Mouse (Mus musculus) heart, postnatal 10 days (tissue): ENCODE results near the gene Mapk8. TPM values are rescaled to one million over a fixed set of nuclear protein-coding genes. Genes with fewer than 3 reads are reported as not detected.

ENCODE experiments used
- DNase-seq, 2 experiments: peaks; one replicate each; pipeline ENCODE4 v3.0.0; 2021
- intact Hi-C: fragments of 180-260 bp; cut with DNase I; formaldehyde crosslinking; loops from one replicate; pipeline ENCODE4 v1.15.1; 2025
- total RNA-seq, 2 experiments: library from RNA; stranded (reverse); gene quantifications; 2 replicates each; pipeline ENCODE4 v1.2.3; 2021

The Mapk8 gene
- total RNA-seq, 2 experiments from 2014 or later = 44.1 to 45.1 TPM

DNA sequence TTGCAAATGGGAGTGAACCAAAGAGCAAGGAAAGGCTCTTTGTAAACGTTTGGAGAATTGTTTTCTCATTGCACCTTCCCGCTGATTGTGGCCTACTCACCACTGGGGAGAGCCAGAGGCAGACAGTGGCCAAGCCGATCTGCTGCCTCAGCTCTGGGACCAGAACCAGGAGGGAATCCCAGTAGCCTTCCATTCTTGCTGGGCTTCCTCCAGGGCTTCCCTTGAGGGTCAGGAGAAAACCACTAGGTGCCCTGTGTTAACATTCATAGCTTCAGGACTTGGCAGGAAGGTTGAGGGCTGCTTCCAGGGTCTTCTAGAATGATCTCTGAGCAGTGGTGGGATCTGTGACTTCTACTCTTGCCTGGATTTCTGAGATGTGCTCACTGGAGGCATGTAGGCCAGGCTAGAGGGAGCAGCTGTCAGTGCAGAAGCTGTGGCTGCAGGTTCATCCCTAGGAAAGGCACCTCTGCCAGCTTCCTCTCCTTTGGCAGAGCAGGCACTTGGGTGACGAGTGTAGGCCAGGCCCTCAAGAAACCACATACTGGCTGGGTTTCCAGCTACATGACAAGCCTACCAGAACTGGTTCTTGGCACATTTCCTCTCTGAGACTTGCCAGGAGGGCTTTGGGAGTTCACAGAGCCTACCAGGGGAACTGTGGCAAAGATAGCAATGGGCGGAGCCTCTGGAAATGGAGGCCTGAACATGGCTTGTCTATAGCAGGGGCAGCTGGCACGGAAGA, 94.8 kb downstream of the Mapk8 start:
- intact Hi-C loops = no loop called here
- no peak for DNase-seq

DNA sequence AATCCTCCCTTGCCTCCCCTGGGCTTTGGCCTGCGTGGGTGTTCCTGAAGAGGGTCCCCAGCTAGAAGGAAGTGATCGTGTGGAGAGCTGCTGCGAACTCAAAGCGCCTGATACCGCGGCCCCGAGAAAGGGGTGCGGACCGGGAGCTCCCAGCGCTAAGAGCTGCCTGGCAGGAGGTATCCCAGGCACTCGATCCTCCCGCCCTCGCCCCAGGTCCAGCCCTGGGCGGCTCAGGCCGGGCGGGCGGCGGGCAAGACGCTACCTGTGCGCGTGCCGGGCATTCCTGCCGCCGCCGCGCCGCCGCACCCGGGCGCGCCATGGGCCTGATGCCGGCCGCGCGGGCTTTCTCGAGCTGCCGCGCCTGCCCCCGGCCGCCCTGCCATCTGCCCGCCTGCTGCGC, 95.9 kb downstream of the Mapk8 start:
- intact Hi-C loops = no loop called here
- DNase-seq = no peak

DNA sequence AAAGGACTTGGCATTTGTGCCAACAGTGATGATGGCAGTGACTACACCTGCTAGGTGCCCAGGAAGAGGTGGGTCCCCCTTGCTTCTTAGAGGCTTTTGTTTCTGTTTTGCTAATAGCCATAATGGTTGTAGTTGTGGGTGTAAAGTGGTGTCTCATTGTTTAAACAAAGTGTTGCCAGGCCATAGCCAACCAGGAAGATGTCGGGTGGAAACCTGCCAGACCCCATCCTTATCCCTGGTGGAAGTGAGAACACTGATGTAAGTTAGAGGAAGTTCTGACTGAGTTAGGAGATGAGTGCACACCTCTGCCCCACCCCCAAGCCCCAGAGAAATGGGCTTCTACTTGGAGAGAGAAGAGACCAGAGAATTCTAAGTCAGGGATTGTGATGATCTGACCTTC, 98.8 kb downstream of the Mapk8 start:
- intact Hi-C loops = no loop called here
- DNase-seq = no peak

GRCm38 (mm10) chr14:33347738-33348137, 99.2 kb downstream of the Mapk8 start:
- intact Hi-C loops = no loop called here
- DNase-seq = peak; percentile 56 to 61

DNA sequence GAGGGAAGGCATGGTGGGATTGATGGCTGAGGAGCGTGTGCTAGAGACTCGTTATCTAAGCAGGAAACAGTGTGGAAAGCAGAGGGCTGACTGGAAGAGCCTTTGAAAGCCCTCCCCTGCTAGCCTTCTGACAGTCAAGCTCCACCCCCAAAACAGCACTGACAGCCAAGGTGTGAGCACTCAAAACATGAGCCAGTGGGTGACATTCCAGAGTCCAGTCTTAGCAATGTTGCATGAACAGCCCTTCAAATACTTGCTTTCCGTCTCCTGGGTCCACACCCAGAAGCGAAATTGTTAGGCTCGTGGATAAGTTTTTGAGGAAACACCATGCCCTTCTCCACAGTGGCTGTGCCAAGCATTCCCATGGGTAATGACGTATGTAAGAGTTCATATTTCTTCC, 100.4 kb downstream of the Mapk8 start:
- DNase-seq = no peak
- intact Hi-C loops = no loop called here

- no peak for DNase-seq
- intact Hi-C loops = no loop called here
Observed at GRCm38 (mm10) chr14:33343131-33343725, 103.7 kb downstream of the Mapk8 start.

DNA sequence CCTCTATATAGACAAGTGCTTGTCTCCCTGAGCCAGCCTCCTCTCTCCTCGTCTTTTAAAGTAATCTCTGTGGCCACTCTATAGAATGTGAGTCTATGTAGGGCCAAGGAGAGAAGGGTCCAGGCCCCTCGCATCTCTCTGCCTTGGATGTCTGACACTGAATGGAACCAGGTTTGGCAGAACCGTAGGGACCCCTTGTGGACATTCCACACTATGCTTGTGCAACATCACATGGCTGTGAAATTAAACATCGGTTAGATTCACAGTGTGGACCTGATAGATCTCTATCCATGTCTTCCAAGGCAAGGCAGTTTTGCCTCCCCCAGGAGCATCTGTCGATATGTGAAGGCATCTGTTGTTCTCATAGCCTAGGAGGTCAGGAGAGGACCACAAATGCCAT, 108.3 kb downstream of the Mapk8 start:
- intact Hi-C loops = no loop called here
- no peak for DNase-seq

DNA sequence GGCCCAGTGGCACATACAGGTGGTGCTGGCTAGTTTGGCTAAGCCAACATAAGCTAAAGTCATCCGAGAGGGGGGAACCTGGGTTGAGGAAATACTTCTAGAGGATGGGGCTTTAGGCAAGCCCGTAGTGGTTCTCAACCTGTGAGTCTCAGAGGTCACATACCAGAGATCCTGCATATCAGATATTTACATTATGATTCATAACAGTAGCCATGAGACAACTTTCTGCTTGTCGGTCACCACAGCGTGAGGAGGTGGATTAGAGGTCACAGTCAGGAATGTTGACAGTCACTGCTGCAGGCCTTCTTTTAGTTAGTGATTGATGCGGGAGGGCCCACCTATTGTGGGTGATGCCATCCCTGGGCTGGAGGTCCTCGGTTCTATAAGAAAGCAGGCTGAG, 111.2 kb downstream of the Mapk8 start:
- intact Hi-C loops = no loop called here
- no peak for DNase-seq

DNA sequence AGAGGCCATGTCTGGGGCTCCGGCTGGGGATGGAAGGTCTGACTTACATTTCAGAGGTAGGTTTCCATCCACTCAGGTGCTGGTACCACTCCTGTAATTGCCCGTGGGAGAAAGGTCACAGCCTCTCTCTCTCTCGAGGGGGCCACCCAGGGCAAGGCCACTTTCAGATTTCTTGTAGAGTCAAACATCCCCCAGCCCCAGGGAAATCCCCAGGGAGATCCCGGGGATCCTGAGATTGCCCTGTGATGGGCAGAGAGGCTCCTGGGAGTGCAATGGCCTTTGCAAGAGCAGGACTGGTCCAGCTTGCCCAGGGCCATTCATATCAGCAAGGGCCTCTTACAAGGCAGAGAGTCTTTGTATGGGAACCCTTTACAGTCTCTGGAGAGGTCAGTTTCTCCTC, 112.6 kb downstream of the Mapk8 start:
- intact Hi-C loops = no loop called here
- DNase-seq = no peak

DNA sequence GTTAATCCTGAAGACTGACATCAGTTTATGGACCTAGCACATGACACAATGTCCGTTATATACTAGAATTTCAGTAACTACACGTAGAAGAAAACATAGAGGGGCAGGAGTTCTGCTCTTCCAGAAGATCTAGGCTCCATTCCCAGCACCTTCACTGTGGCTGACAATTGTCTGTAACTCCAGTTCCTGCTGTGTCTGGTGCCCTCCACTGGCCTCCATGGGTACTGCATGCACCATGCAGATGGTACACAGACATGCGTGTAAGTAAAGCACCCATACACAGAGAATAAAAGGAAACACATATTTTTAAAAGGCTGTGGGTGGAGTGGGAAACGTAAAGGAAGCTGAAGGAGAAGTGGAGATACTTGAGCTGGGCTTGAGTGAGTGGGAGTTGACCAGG, 113.1 kb downstream of the Mapk8 start:
- intact Hi-C loops = no loop called here
- no peak for DNase-seq

- DNase-seq = no peak
- intact Hi-C loops = no loop called here
Observed at GRCm38 (mm10) chr14:33331627-33332026, 115.3 kb downstream of the Mapk8 start.

GRCm38 (mm10) chr14:33330986-33331385, 116.0 kb downstream of the Mapk8 start:
- no peak for DNase-seq

DNA sequence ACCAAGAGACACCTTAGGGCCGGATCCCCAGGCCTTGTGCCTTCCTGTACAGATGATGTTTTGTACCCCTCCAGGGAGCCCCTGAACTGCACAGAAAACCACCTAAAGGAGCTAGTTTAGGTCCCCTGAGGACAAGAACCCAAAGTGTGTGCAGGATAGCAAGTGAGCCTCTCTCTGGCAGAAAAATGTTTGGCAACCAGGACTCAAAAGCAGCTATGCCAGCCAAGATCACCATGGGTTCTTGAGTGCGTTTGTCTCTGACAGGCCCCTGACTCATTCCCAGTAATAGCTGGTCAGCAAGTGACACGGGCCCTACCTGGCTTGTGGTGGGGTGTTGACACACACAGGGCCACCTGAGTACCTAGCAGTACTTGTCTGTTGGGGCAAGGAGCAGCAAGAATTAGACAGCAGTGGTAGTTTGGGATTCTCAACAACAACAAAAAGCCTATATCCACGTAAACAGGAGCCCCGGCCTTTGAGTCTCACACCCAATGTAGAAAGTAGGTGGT, 117.6 kb downstream of the Mapk8 start:
- DNase-seq = peak; percentile 43 to 46
- intact Hi-C loops = no loop called here

More at GRCm38 (mm10) chr14:33330986-33331385, 116.0 kb downstream of the Mapk8 start:
- intact Hi-C loops = no loop called here

GRCm38 (mm10) chr14:33328369-33328768, 118.6 kb downstream of the Mapk8 start:
- intact Hi-C loops = no loop called here
- peak in 1 of 2 experiments; percentile 41 for DNase-seq

Other genes with a start within 250 kb of the Mapk8 start
- gene Arhgap22, start 233.1 kb downstream of the Mapk8 start, total RNA-seq = 1 to 10 TPM; 1.4 TPM
- gene Frmpd2, start 24.5 kb upstream of the Mapk8 start, total RNA-seq = not detected
- not detected for gene Ptpn20, start 142.0 kb upstream of the Mapk8 start, total RNA-seq